Mouse (Mus musculus) megakaryocyte, embryonic 14.5 days (primary cell): Measurements from ENCODE around the gene Klhl23.

Experiments used
- FLI1 ChIP-seq: IDR thresholded peaks from 2 replicates; pipeline ENCODE4 v1.6.1; 2012; ENCODE audit warnings: low read length, inconsistent platforms, mixed read lengths
- GATA1 ChIP-seq: IDR thresholded peaks from 3 replicates; pipeline ENCODE4 v1.6.1; 2012; ENCODE audit warnings: mixed read lengths, low read length, inconsistent platforms, borderline replicate concordance

DNA sequence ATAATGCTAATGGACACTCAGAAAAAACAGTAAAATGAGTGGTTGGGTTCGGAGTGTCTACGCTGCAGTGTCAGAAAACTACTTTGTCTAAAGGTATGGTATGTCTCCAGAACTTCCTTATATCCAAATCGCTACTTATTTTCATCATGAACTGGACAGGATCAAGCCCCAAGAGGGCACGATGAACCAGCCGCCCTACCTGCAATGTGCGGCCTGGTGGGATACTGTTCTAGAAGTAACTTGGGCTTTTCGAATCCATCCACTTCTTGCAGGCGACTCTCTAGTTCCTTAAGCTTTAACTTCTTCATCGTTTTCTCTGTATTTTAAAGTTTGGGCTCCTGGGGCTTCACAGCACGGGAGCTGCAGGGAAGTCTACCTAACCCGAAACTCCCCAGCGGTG is 63.3 kb downstream of the Klhl23 start:
- TF ChIP-seq GATA1: no peak
- TF ChIP-seq FLI1: no peak
